Mouse (Mus musculus): ENCODE measurements around the gene Psmc3ip.

The Psmc3ip gene

GRCm38 (mm10) chr11:101119131-101119760, 24.0 kb upstream of the Psmc3ip start:
- DNase-seq (ENCODE audit: low read depth): peak; percentile 33

- DNase-seq (ENCODE audit: low read depth): no peak
These were observed 22.9 kb upstream of the Psmc3ip start for GRCm38 (mm10) chr11:101118105-101118504.

GRCm38 (mm10) chr11:101115564-101115963, 20.3 kb upstream of the Psmc3ip start:
- DNase-seq (ENCODE audit: low read depth): no peak

- DNase-seq (ENCODE audit: low read depth): no peak
These were observed 16.9 kb upstream of the Psmc3ip start for GRCm38 (mm10) chr11:101112186-101112585.

GRCm38 (mm10) chr11:101111178-101111577, 15.9 kb upstream of the Psmc3ip start:
- no peak for DNase-seq (ENCODE audit: low read depth)

DNA sequence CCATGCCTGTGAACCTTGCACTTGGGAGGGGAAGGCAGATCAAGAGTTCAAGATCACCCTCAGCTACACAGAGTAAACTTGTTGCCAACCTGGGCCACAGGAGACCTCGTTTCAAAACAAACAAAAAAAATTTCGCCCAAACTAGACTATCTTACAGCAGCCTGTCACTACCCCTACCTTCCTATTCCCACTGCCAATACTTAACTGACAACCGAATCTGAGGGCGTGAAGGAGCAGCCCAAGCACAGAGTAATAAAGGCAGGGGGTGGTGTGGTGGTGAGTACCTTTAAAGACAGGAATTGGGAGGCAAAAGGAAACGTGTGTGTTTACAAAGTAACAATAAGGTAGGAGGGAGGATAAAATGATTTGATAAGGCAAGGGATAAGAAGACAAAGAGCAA, 15.5 kb upstream of the Psmc3ip start:
- no peak for DNase-seq (ENCODE audit: low read depth)

DNA sequence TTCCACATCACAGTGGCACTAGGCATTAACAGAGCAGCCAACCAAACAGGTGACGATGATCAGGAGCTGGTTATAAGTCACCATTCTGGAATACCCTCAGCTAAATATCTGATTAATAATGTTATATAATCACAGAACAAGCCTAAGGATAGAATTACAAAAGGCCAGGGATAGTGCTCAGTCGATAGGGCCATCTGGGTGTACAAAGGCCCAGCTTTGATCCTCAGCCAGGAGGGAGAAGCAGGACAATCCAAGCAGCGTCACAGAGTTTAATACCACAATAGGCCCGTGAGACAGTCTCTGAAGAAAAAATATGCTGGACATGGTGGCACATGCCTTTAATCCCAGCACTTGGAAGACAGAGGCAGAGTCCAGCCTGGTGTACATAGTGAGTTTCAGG, 14.1 kb upstream of the Psmc3ip start:
- no peak for DNase-seq (ENCODE audit: low read depth)

- DNase-seq (ENCODE audit: low read depth): no peak
These were observed 7.8 kb upstream of the Psmc3ip start for GRCm38 (mm10) chr11:101103011-101103410.

GRCm38 (mm10) chr11:101098231-101098630, 3.0 kb upstream of the Psmc3ip start:
- DNase-seq (ENCODE audit: low read depth): no peak

DNA sequence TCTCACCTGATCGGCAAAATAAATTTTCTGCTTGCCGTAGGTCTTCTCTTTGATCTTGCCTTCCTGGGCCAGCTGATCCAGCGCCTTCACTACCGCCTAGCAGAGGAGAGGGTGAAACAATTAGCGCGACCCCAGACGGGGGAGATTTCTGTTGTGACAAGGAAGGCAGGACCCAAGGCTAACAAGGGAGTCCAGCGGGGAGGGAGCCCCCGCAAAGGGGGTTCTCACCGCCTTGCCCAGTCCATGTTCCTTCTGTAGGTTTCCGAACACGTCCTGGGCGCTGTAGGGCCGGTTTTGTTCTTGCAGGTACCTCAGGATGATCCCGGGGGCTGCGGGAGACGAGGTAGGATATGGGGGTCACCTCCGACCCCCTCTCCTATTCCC, 314 bp downstream of the Psmc3ip start:
- no peak for DNase-seq (ENCODE audit: low read depth)

DNA sequence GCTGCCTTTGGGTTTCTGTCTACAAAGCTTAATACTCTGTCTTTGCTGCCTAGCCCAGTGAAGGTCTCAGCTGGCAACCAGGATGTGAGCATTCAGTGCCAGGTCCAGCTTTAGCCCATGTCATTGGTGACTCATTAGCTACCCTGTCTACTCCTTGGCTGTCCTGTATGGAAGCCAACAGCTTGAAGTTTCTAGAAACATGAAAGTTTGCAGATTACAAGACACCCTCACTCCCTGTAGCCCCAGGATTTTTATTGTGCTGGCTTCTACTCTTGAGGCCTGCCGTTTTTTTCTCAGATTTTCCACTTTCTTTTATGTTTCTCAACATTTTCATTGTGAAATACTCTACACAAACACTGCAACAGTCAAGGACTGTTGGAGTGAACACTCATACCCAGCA, 5.3 kb downstream of the Psmc3ip start:
- DNase-seq (ENCODE audit: low read depth): peak; percentile 19

DNA sequence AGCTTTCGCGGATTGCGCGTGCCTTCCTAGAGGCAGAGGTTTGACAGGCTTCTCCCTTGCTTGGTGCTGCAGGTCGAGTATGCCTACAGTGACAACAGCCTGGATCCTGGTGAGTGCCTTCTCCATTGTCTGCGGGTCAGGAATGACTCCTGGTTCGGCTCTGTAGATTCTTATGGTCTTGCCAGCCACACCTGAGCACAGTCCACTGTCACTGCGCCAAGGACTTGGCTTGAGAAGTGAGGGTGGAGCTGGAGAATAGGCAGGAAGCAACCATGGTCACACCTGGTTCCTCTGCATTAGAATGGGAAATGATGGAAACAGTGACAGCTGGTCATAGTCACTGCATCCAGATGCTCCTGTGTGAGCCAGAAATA, 7.6 kb downstream of the Psmc3ip start:
- DNase-seq (ENCODE audit: low read depth): peak; percentile 6

DNA sequence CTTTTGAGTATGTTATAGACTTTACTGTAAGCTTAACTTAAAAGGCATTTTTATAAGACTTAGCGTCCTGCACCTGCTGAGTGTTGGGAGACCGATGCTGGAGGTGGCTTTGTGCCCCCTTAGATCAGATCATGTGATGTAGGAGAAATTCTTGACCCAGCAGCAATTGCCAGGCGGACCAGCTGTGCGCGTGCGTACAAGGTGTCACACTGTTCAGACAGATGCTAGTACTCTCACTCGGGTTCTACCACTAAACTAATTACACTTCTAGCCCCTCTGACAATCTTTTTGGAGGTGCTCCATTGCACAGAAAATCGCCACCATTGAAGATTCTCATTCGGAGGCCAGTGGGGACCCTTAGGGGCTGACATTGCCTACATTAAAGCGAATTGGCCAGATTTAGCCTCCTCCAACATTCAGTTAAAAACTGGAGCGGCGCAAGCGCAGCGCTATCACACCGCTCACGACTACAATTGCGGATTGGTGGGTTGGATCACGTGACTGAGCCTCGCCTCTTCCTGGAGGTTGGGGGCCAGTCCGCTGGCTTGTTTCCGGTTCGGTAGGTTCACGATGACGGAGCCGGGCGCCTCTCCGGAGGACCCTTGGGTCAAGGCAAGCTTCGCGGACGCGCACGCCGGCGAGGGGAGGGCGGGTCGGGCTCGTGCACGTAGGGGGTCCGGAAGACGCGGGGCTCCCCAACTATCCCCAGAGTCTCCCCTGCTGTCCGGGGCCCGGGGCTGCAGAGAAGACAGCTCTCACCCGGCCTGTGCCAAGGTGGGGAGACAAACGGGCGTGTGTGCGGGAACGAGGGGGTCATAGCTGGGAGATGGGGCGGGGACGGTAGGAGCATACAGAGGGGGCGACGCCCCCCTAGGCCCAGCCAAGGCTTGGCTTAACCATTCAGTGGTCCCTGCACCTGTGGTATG, 8.2 kb downstream of the Psmc3ip start, which contains the start of gene Mlx:
Gene Mlx (plus strand): TSS at position 522 of the 926 bp plus-strand sequence.
- DNase-seq (ENCODE audit: low read depth): peak; percentile 95

GRCm38 (mm10) chr11:101086323-101086674, 8.9 kb downstream of the Psmc3ip start:
- DNase-seq (ENCODE audit: low read depth): no peak

DNA sequence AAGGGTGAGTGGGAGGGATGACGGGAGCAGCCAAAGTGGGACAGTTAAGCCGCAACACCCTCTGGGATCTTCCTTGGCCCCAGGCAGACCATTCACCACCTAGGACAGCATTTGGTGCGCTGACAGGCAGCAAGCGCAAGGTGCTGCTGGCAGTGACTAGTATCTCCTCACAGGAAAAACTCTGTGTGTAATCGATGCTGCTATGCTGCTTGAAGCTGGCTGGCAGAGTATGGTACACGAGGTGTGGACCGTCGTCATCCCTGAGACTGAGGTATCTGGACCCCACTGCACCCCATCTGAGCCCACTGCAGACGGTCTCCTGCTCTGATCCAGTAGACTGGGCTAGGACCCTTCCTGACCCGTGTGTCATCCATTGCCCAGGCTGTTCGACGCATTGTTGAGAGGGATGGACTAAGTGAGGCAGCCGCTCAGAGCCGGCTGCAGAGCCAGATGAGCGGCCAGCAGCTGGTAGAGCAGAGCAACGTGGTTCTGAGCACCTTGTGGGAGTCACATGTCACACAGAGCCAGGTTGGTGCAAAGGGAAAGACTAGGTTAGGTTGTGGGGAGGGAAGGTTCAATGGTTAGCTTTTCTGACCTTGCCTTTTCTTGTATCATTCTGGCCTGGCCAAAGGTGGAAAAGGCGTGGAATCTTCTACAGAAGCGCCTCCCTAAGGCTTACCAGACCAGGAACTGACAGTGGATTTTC, 9.5 kb downstream of the Psmc3ip start:
- no peak for DNase-seq (ENCODE audit: low read depth)

GRCm38 (mm10) chr11:101084811-101085210, 10.4 kb downstream of the Psmc3ip start:
- no peak for DNase-seq (ENCODE audit: low read depth)

DNA sequence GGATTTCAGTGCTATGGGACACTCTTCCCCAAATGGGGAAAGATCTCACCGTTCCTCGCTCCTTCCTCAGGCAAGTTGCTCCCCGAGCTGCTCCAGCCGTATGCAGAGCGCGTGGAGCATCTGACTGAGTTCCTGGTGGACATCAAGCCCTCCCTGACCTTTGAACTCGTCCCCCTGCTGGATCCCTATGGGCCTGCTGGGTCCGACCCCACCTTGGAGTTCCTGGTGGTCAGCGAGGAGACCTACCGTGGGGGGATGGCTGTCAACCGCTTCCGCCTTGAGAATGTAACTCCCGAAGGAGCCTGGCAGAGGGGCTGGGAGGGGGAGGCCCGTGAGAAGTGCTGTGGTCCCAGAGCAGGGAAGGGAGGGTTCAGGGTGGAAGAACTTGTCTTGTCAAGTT, 11.0 kb downstream of the Psmc3ip start:
- no peak for DNase-seq (ENCODE audit: low read depth)

DNA sequence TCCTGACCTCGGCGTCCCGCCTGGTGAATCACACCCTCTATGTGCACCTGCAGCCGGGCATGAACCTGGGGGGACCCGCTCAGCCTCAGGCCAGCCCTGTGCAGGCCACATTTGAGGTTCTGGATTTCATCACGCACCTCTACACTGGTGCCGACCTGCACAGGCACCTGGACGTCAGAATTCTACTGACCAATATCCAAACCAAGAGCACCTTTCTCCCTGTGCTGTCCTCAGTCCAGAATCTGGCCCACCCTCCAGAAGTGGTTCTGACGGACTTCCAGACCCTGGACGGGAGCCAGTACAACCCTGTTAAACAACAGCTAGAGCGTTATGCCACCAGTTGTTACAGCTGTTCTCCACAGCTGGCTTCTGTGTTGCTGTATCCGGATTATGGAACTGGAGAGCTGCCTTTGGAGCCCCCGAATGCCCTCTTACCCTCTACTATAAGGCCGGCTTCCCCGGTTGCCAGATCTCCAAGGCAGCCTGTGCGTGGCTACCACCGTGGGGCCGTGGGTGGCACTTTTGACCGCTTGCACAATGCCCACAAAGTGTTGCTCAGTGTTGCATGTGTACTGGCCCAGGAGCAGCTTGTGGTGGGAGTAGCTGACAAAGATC, 12.0 kb downstream of the Psmc3ip start:
- DNase-seq (ENCODE audit: low read depth): peak; percentile 61

DNA sequence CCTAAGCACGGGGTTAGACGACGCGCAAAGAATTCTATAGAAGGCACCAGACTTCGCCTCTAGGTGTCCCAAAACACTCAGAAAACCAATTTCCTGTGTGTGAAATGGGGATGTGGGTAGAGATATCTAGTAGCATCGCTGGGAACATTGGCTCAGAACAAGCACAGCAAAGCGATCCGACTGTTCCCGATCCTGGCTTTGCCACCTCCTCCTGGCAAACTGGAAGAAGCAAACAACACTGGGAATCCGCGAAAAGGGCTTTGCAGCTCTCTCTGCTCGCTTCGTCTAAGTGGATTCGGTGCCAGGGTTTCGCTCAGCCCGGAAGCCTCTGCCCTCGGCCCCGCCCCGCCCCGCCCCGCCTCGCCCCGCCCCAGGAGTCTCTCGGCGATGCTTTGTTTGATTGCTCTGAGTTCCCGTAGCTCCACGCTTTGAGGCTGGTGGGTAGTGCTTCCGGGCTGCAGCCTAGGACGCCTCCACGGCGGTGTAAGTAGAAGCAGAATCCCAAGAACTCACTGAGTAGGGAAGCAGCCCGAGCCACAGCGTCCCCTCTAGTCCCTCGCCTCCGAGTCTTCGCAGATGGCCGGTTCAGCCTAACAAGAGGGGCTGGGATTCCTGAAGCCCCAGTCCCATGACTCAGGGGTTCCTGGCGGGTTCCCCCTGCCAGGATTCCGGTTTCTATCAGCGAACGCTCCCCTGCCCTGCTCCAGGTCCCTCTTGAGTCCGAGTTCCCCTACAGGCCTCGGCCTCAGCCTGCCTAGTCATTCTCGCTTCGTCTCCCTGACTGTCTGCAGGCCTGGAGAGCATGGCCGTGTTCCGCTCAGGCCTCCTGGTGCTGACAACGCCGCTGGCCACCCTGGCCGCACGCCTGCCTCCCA, 12.8 kb downstream of the Psmc3ip start, which contains the start of gene Coasy:
Gene Coasy (plus strand): TSS at position 358 of the 875 bp plus-strand sequence.
- peak; percentile 93 for DNase-seq (ENCODE audit: low read depth)

GRCm38 (mm10) chr11:101081659-101082058, 13.6 kb downstream of the Psmc3ip start:
- DNase-seq (ENCODE audit: low read depth): peak; percentile 59

GRCm38 (mm10) chr11:101080421-101080820, 14.8 kb downstream of the Psmc3ip start:
- DNase-seq (ENCODE audit: low read depth): no peak

Data from NIH3T3 (cell line).